Mouse (Mus musculus) G1E (cell line): ENCODE measurements around the gene Acox3.

ENCODE experiments used
- CTCF ChIP-seq: IDR thresholded peaks from 2 replicates; pipeline ENCODE4 v1.5.1; 2012; ENCODE audit warnings: low read depth, low read length, inconsistent platforms, mixed read lengths
- GATA2 ChIP-seq: IDR thresholded peaks from 2 replicates; pipeline ENCODE4 v1.6.1; 2012; ENCODE audit warnings: low read depth, low read length, inconsistent platforms, borderline replicate concordance
- TAL1 ChIP-seq: conservative IDR thresholded peaks from 2 replicates; pipeline ENCODE4 v1.6.1; 2012; ENCODE audit warnings: low read depth, low read length, inconsistent platforms, mixed read lengths

DNA sequence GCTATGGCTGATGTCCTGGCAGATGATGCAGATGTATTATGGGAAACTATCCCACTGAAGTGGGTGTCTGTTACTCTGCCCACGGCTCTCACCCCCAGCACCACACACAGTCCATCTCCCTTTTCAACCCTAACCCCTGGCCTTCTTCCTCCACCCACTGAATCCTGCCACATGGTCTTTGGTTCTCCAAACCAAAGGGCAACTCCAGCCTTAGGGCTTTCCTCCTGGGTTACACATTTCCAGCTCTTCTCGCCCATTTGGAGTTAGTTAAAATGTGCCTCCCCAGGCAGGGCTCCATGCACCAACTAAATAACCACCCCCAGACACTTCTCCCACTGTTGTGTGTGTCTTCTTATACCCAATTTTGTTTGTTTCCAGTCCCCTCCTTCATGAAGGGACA, 4.4 kb upstream of the Acox3 start:
- TF ChIP-seq CTCF (no peak), GATA2 (no peak), TAL1 (no peak)
